Mouse (Mus musculus) cerebellum, adult 2 months (tissue): Measurements from ENCODE around the gene Il22ra2.

Source experiments
- CTCF ChIP-seq: fragments of 200-500 bp; IDR thresholded peaks from 2 replicates; pipeline ENCODE4 v1.5.1; 2011; ENCODE audit warnings: low read depth, mild to moderate bottlenecking, control low read depth, low read length, moderate library complexity, borderline replicate concordance; ENCODE audit not compliant: insufficient read depth
- POLR2A ChIP-seq: fragments of 200-500 bp; IDR thresholded peaks from 2 replicates; pipeline ENCODE4 v1.6.1; 2011; ENCODE audit warnings: low read length, control low read depth, borderline replicate concordance; ENCODE audit not compliant: insufficient read depth

- no peak for TF ChIP-seq CTCF
- no peak for TF ChIP-seq POLR2A
Observed at GRCm38 (mm10) chr10:19621408-19622048, at the start of gene Il22ra2.
